ENCODE assay signal across 14 mouse cellular contexts in the genomic region with DNA sequence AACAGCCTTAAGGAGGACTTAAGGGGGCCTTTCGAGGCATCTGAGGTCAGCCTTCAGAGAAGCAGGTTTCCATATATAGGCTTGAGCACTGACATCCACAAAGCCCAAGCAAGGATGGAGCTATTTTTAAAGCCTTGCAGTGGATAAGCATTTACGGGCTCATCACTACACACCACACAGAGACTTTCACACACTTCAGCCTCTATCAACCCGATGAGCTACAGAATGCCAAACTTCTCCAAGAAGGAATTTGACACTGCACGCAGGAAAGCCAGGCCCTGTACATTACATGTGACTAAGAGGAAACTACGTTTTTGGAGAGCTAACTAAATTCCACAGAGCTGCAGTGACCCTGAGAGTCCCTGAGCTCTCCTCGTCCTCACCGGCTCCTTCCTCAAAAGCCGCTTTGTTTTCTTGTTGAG. TPM values are rescaled to one million over a fixed set of nuclear protein-coding genes. Genes with fewer than 3 reads are reported as not detected.
DNase-seq lines count a peak whose midpoint lies in the region; ATAC-seq and TF ChIP-seq lines count a peak whose summit lies in the region.
"Had no signal": no experiment of that assay in that cellular context is flagged by ENCODE, and none has a peak within 500 bp of the region (broad histone marks: within the 10 kb centered on the region; RNA-seq: fewer than 3 reads in every experiment).

No protein-coding gene starts in this region.

- peak overlapping the region; percentile 24; the same call in 1 of the 2 replicates for H3K27ac ChIP-seq in embryonic facial prominence, embryonic 13.5 days
- no peak overlapping the region; the same call in 1 of the 2 replicates for H3K27ac ChIP-seq in embryonic facial prominence, embryonic 10.5 days (replicated peaks)
- peak overlapping the region; percentile 82 for H3K27ac ChIP-seq in stomach, postnatal 0 days (replicated peaks)
- H3K27ac ChIP-seq: hindbrain, embryonic 10.5 days had no signal

- H3K36me3 ChIP-seq in embryonic facial prominence, embryonic 13.5 days: 0 out of 2 replicates have a peak, but pooled peaks cover 3% of the 10 kb centered on the region
- peaks cover 17% of the 10 kb centered on the region; the same call in 1 of the 2 replicates for H3K36me3 ChIP-seq in embryonic facial prominence, embryonic 10.5 days (replicated peaks)
- H3K36me3 ChIP-seq in stomach, postnatal 0 days (ENCODE audit: control insufficient read depth, insufficient read depth, low read length): 0 out of 2 replicates have a peak, but pooled peaks cover 5% of the 10 kb centered on the region

- ATAC-seq in embryonic facial prominence, embryonic 13.5 days (ENCODE audit: insufficient number of reproducible peaks, insufficient read depth, low FRiP score, low TSS enrichment, low read depth): no peak
- ATAC-seq in stomach, postnatal 0 days (ENCODE audit: low FRiP score, low TSS enrichment): peak; percentile 59; the same call in 1 of the 2 replicates
- ATAC-seq in CD4-positive, CD25-positive, alpha-beta regulatory T cell, adult 4 months: no peak
- ATAC-seq: forebrain, postnatal 0 days had no signal

- intact Hi-C loops in heart, postnatal 10 days (cut with DNase I): loop anchor here (2.0 kb wide), 1 partner anchor 54 kb away; no protein-coding TSS in a partner anchor

- H3K9ac ChIP-seq in embryonic facial prominence, embryonic 13.5 days: no peak overlapping the region
- H3K9ac ChIP-seq in stomach, postnatal 0 days (ENCODE audit: low read length): no peak overlapping the region
- H3K9ac ChIP-seq: forebrain, postnatal 0 days had no signal

- no peak overlapping the region for H3K4me2 ChIP-seq in embryonic facial prominence, embryonic 13.5 days
- no peak overlapping the region for H3K4me2 ChIP-seq in stomach, postnatal 0 days (replicated peaks; ENCODE audit: low read depth)

- H3K4me1 ChIP-seq in embryonic facial prominence, embryonic 13.5 days: peaks cover 11% of the 10 kb centered on the region; the same call in 1 of the 2 replicates
- H3K4me1 ChIP-seq in embryonic facial prominence, embryonic 10.5 days: peaks cover 37% of the 10 kb centered on the region
- H3K4me1 ChIP-seq in lung, adult 2 months (ENCODE audit: control insufficient read depth, insufficient read depth, low read length): peaks cover 48% of the 10 kb centered on the region
- peaks cover 8% of the 10 kb centered on the region; the same call in 1 of the 2 replicates for H3K4me1 ChIP-seq in stomach, postnatal 0 days (replicated peaks; ENCODE audit: control insufficient read depth, insufficient read depth)

- no peak for DNase-seq in embryonic facial prominence, embryonic 10.5 days (ENCODE audit: low spot score)
- DNase-seq in lung, postnatal 10 days: peak; percentile 21
- DNase-seq in lung, adult 2 months: no peak
- peak; percentile 67 to 73 for DNase-seq in heart, postnatal 10 days
- no peak for DNase-seq in stomach, postnatal 0 days (ENCODE audit: low spot score)
- no peak for DNase-seq in right cerebral cortex, postnatal 25 days
- DNase-seq: cerebellum, adult 11 months; forebrain, postnatal 0 days; kidney, postnatal 10 days; right cerebral cortex, postnatal 4 days; thymus, postnatal 14 days had no signal

- WGBS in embryonic facial prominence, embryonic 13.5 days: 44% methylated on average over 8 of the region's 8 CpGs
- WGBS in embryonic facial prominence, embryonic 10.5 days: 62% methylated on average over 8 of the region's 8 CpGs
- 17% methylated on average over 8 of the region's 8 CpGs for WGBS in lung, adult 2 months
- 25% methylated on average over 8 of the region's 8 CpGs for WGBS in stomach, postnatal 0 days

- H3K27me3 ChIP-seq in embryonic facial prominence, embryonic 13.5 days: no peaks in the 10 kb centered on the region
- no peaks in the 10 kb centered on the region for H3K27me3 ChIP-seq in embryonic facial prominence, embryonic 10.5 days (replicated peaks; ENCODE audit: low read depth, poor library complexity, severe bottlenecking)
- no peaks in the 10 kb centered on the region for H3K27me3 ChIP-seq in stomach, postnatal 0 days (ENCODE audit: control insufficient read depth, insufficient read depth, low read length)

- no peak for TF ChIP-seq CTCF in lung, adult 2 months (IDR thresholded peaks at IDR 0.05; ENCODE audit: insufficient read depth, low read length)
- no peak for TF ChIP-seq CTCF in stomach, postnatal 0 days (IDR thresholded peaks at IDR 0.05; ENCODE audit: low read depth)

- TF ChIP-seq POLR2A in lung, adult 2 months (IDR thresholded peaks at IDR 0.05; ENCODE audit: borderline replicate concordance, extremely low read depth, low read depth, low read length): no peak

- no peaks in the 10 kb centered on the region for H3K9me3 ChIP-seq in embryonic facial prominence, embryonic 13.5 days
- no peaks in the 10 kb centered on the region for H3K9me3 ChIP-seq in embryonic facial prominence, embryonic 10.5 days
- H3K9me3 ChIP-seq in stomach, postnatal 0 days (ENCODE audit: control insufficient read depth, low read length): no peaks in the 10 kb centered on the region
- H3K9me3 ChIP-seq: hindbrain, embryonic 10.5 days had no signal

- TF ChIP-seq EP300 in stomach, postnatal 0 days (optimal IDR thresholded peaks at IDR 0.05): no peak

- H3K4me3 ChIP-seq in embryonic facial prominence, embryonic 13.5 days: no peak overlapping the region
- no peak overlapping the region for H3K4me3 ChIP-seq in embryonic facial prominence, embryonic 10.5 days
- H3K4me3 ChIP-seq in lung, adult 2 months (replicated peaks; ENCODE audit: extremely low read depth, low read depth, low read length): no peak overlapping the region
- no peak overlapping the region for H3K4me3 ChIP-seq in stomach, postnatal 0 days (ENCODE audit: low read depth, low read length)
- H3K4me3 ChIP-seq: hindbrain, embryonic 10.5 days had no signal

RNA-seq across cellular contexts. Expression of a gene that starts 55.6 kb away (rescaled TPM):
- polyA plus RNA-seq in embryonic facial prominence, embryonic 13.5 days (2015; fragmentation: Nextera tagmentation; extraction: Ambion mirVana): 22.9 and 23.7 TPM in 2 replicates
- polyA plus RNA-seq in embryonic facial prominence, embryonic 10.5 days (2016; fragmentation: Nextera tagmentation; extraction: Ambion mirVana): 25.9 and 26.3 TPM in 2 replicates
- 236 and 247 TPM in 2 replicates for polyA plus RNA-seq in lung, adult 2 months (2012; rRNA removed)
- 100 to 1,000 TPM; 514 to 538 TPM for total RNA-seq in heart, postnatal 10 days (2021)
- polyA plus RNA-seq in stomach, postnatal 0 days (2015; fragmentation: Nextera tagmentation; extraction: Ambion mirVana): 65.6 and 75.1 TPM in 2 replicates
- 1 to 10 TPM; 6.6 to 8.5 TPM for polyA plus RNA-seq in CD4-positive, CD25-positive, alpha-beta regulatory T cell, adult 4 months (2017; shearing (Covaris generic))

Comparison
In these comparisons a context has a peak if more than half of its experiments do, and no peak if none do; other contexts are left out.
1. DNase-seq: peak in lung, postnatal 10 days (single experiment) and heart, postnatal 10 days (2 of 2); none in embryonic facial prominence, embryonic 10.5 days (single experiment), lung, adult 2 months (single experiment), stomach, postnatal 0 days (single experiment) and right cerebral cortex, postnatal 25 days (single experiment).